In genomic region chr1:91701475-91701874, GRCm38 (mm10) we compare ENCODE assay signal across 21 mouse cellular contexts.
A peak's percentile ranks its signal among the peaks of the same experiment; 100 is the strongest.
DNase-seq lines count a peak whose midpoint lies in the region; ATAC-seq and TF ChIP-seq lines count a peak whose summit lies in the region.
"Had no signal": no experiment of that assay in that cellular context is flagged by ENCODE, and none has a peak within 500 bp of the region (broad histone marks: within the 10 kb centered on the region; RNA-seq: fewer than 3 reads in every experiment).

No protein-coding gene starts in this region.

- H3K27ac ChIP-seq in forebrain, postnatal 0 days (ENCODE audit: low read depth, low read length): no peak overlapping the region
- H3K27ac ChIP-seq in forebrain, embryonic 13.5 days: no peak overlapping the region
- no peak overlapping the region for H3K27ac ChIP-seq in lung, embryonic 16.5 days (ENCODE audit: low read length)
- peak overlapping the region; percentile 47 for H3K27ac ChIP-seq in limb, embryonic 15.5 days
- no peak overlapping the region for H3K27ac ChIP-seq in hindbrain, embryonic 10.5 days
- H3K27ac ChIP-seq: embryonic facial prominence, embryonic 12.5 days; heart, adult 2 months; kidney, embryonic 15.5 days; left cerebral cortex, adult 2 months; liver, embryonic 12.5 days; neural tube, embryonic 12.5 days had no signal

- DNase-seq in forebrain, postnatal 0 days: peak; percentile 50
- DNase-seq in lung, postnatal 25 days (ENCODE audit: low spot score): no peak
- peak; percentile 5 for DNase-seq in brain, adult 2 months (ENCODE audit: low read depth, low spot score)
- no peak for DNase-seq in hindbrain, embryonic 10.5 days (ENCODE audit: low spot score)
- no peak for DNase-seq in retina, postnatal 1 day
- DNase-seq: cerebellum, adult 9-11 months; gastrocnemius, postnatal 14 days; heart, adult 2 months; kidney, postnatal 4 days; layer of hippocampus, adult 9-11 months; left cerebral cortex, postnatal 4 days had no signal

- H3K9me3 ChIP-seq in forebrain, postnatal 0 days (ENCODE audit: low read length): no peaks in the 10 kb centered on the region
- H3K9me3 ChIP-seq in forebrain, embryonic 13.5 days (replicated peaks): no peaks in the 10 kb centered on the region
- H3K9me3 ChIP-seq in lung, embryonic 16.5 days (ENCODE audit: control insufficient read depth, low read length): no peaks in the 10 kb centered on the region
- H3K9me3 ChIP-seq in limb, embryonic 15.5 days: no peaks in the 10 kb centered on the region
- H3K9me3 ChIP-seq in hindbrain, embryonic 10.5 days: no peaks in the 10 kb centered on the region
- H3K9me3 ChIP-seq: embryonic facial prominence, embryonic 12.5 days; kidney, embryonic 15.5 days; liver, embryonic 12.5 days; neural tube, embryonic 12.5 days had no signal

- H3K9ac ChIP-seq in forebrain, postnatal 0 days: no peak overlapping the region
- H3K9ac ChIP-seq in forebrain, embryonic 13.5 days: no peak overlapping the region
- H3K9ac ChIP-seq in lung, embryonic 16.5 days (ENCODE audit: low read length): no peak overlapping the region
- no peak overlapping the region for H3K9ac ChIP-seq in limb, embryonic 15.5 days
- H3K9ac ChIP-seq: embryonic facial prominence, embryonic 12.5 days; kidney, embryonic 15.5 days; liver, embryonic 12.5 days; neural tube, embryonic 12.5 days had no signal

- WGBS in forebrain, postnatal 0 days: 62% methylated on average over 12 of the region's 12 CpGs
- WGBS in forebrain, embryonic 13.5 days: 84% methylated on average over 12 of the region's 12 CpGs
- 41% methylated on average over 12 of the region's 12 CpGs for WGBS in lung, embryonic 16.5 days
- WGBS in limb, embryonic 15.5 days: 59% methylated on average over 12 of the region's 12 CpGs
- WGBS in hindbrain, embryonic 10.5 days: 90% methylated on average over 12 of the region's 12 CpGs

- no peaks in the 10 kb centered on the region for H3K36me3 ChIP-seq in forebrain, postnatal 0 days (ENCODE audit: insufficient read depth)
- H3K36me3 ChIP-seq in forebrain, embryonic 13.5 days (ENCODE audit: poor library complexity, severe bottlenecking): no peaks in the 10 kb centered on the region
- H3K36me3 ChIP-seq in lung, embryonic 16.5 days (ENCODE audit: control insufficient read depth, insufficient read depth, low read length): no peaks in the 10 kb centered on the region
- H3K36me3 ChIP-seq in limb, embryonic 15.5 days: no peaks in the 10 kb centered on the region
- H3K36me3 ChIP-seq in hindbrain, embryonic 10.5 days: no peaks in the 10 kb centered on the region
- H3K36me3 ChIP-seq: embryonic facial prominence, embryonic 12.5 days; kidney, embryonic 15.5 days; liver, embryonic 12.5 days; neural tube, embryonic 12.5 days had no signal

- H3K4me1 ChIP-seq in forebrain, postnatal 0 days (ENCODE audit: insufficient read depth): no peaks in the 10 kb centered on the region
- no peaks in the 10 kb centered on the region for H3K4me1 ChIP-seq in forebrain, embryonic 13.5 days
- peaks cover 6% of the 10 kb centered on the region; the same call in 1 of the 2 replicates for H3K4me1 ChIP-seq in lung, embryonic 16.5 days (replicated peaks; ENCODE audit: control insufficient read depth, insufficient read depth, low read length)
- peaks cover 19% of the 10 kb centered on the region for H3K4me1 ChIP-seq in limb, embryonic 15.5 days
- H3K4me1 ChIP-seq in hindbrain, embryonic 10.5 days (replicated peaks): no peaks in the 10 kb centered on the region
- H3K4me1 ChIP-seq: embryonic facial prominence, embryonic 12.5 days; kidney, embryonic 15.5 days; liver, embryonic 12.5 days; neural tube, embryonic 12.5 days had no signal

- no peak overlapping the region for H3K4me2 ChIP-seq in forebrain, postnatal 0 days (ENCODE audit: low read depth)
- no peak overlapping the region for H3K4me2 ChIP-seq in forebrain, embryonic 13.5 days
- H3K4me2 ChIP-seq in lung, embryonic 16.5 days (ENCODE audit: low read depth, low read length): no peak overlapping the region
- no peak overlapping the region for H3K4me2 ChIP-seq in limb, embryonic 15.5 days
- H3K4me2 ChIP-seq: embryonic facial prominence, embryonic 12.5 days; kidney, embryonic 15.5 days; liver, embryonic 12.5 days; midbrain, embryonic 11.5 days; neural tube, embryonic 12.5 days had no signal

- peak; percentile 76 for ATAC-seq in forebrain, postnatal 0 days
- no peak for ATAC-seq in forebrain, embryonic 13.5 days
- peak; percentile 91 for ATAC-seq in lung, embryonic 16.5 days (ENCODE audit: low read depth)
- ATAC-seq in limb, embryonic 15.5 days (ENCODE audit: insufficient number of reproducible peaks, low FRiP score, low TSS enrichment, low read depth): 0 out of 2 replicates have a peak, but pooled peaks have one; percentile 60
- ATAC-seq: intestine, embryonic 16.5 days; liver, embryonic 12.5 days had no signal

- H3K4me3 ChIP-seq in forebrain, postnatal 0 days (ENCODE audit: low read depth, low read length): no peak overlapping the region
- H3K4me3 ChIP-seq in forebrain, embryonic 13.5 days: no peak overlapping the region
- H3K4me3 ChIP-seq in lung, embryonic 16.5 days (ENCODE audit: low read length): no peak overlapping the region
- H3K4me3 ChIP-seq in limb, embryonic 15.5 days: no peak overlapping the region
- H3K4me3 ChIP-seq in hindbrain, embryonic 10.5 days: no peak overlapping the region
- H3K4me3 ChIP-seq: embryonic facial prominence, embryonic 12.5 days; heart, adult 2 months; kidney, embryonic 15.5 days; left cerebral cortex, adult 2 months; liver, embryonic 12.5 days; neural tube, embryonic 12.5 days had no signal

- no peaks in the 10 kb centered on the region for H3K27me3 ChIP-seq in forebrain, postnatal 0 days (ENCODE audit: insufficient read depth, low read length)
- no peaks in the 10 kb centered on the region for H3K27me3 ChIP-seq in forebrain, embryonic 13.5 days
- no peaks in the 10 kb centered on the region for H3K27me3 ChIP-seq in lung, embryonic 16.5 days (ENCODE audit: control insufficient read depth, insufficient read depth, low read depth, low read length)
- H3K27me3 ChIP-seq in limb, embryonic 15.5 days: no peaks in the 10 kb centered on the region
- no peaks in the 10 kb centered on the region for H3K27me3 ChIP-seq in hindbrain, embryonic 10.5 days (ENCODE audit: insufficient read depth, poor library complexity, severe bottlenecking)
- H3K27me3 ChIP-seq: embryonic facial prominence, embryonic 12.5 days; neural tube, embryonic 12.5 days had no signal

- TF ChIP-seq CTCF in forebrain, postnatal 0 days (IDR thresholded peaks at IDR 0.05; ENCODE audit: low read depth): no peak

Comparison
In these comparisons a context has a peak if more than half of its experiments do, and no peak if none do; other contexts are left out.
1. DNase-seq: peak in forebrain, postnatal 0 days (single experiment) and brain, adult 2 months (single experiment); none in lung, postnatal 25 days (single experiment), hindbrain, embryonic 10.5 days (single experiment) and retina, postnatal 1 day (single experiment).